Mouse (Mus musculus) testis, postnatal 10 days (tissue): ENCODE measurements around the gene Lgr5.

Source experiments
- DNase-seq: peaks from one replicate; pipeline ENCODE4 v3.0.0; 2021; ENCODE audit warnings: low spot score

Gene Lgr5

DNA sequence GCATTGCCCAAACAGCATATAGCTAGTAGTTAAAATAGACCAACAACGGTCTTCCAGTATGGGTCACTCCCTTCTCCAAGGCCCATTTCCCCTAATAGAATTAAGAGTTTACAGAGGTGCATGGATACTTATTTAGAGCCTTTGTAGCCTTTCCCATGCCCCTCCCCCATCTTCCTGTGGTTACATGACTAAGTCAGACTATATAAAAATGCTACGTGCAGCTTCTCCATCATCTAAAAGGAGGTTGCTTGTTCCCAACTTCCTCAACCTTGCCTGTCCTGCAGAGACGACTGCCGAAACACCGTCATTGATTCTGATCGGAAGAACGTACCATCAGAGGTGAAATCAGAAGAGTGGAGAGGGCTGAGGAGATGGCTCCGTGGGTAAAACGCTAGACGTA, 82.4 kb downstream of the Lgr5 start:
- DNase-seq: no peak

GRCm38 (mm10) chr10:115493778-115494141, 93.8 kb downstream of the Lgr5 start:
- DNase-seq: no peak

GRCm38 (mm10) chr10:115492956-115493777, 94.4 kb downstream of the Lgr5 start:
- no peak for DNase-seq

DNA sequence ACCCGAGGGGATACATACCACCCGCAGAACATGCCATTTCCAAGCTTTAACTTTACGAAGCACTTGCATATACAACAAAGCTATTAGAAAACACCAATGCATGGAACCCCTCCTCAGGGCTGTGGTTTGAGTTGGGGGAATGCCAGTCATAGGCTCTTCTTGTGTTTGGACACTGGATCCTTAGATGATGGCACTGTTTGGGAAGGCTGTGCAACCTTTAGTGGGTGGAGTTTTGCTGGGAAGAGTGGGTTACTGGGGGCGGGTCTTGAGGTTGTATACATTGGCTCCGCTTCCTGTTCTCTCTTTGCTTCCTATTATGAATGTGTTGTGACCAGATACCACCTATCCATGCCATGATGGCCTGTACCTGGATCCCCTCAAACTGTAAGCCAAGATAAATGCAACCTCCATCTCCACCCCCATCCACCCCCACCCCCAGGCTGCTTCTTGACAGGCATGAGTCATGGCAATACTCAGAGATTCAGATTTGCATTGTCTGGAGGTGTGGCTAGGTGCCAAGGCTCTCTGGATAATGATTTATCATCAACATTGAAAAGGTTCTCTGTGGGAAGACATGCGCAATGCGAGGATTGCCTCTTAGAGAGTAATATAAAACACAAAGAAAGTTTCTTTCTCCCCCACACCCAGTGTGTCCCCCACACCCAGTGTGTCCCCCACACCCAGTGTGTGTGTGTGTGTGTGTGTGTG, 95.6 kb downstream of the Lgr5 start:
- DNase-seq: no peak

DNA sequence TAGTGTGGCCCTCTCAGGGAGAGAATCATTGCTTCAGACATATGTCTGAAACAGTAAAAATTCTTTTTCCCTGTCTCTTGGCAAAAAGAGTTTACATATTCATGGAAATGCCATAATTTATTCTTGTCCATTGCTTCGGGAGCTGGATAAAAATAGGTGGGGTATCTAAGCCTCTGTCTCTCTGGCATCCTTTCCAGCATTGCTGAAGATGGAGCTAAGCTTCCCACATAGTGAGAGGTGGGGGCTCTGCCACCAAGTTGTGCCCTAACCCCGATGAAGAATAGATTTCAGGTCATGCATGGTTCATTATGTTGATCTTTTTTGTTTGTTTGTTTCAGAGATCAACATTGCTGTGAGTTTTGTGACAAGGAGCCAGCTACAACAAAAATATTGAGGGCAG, 102.0 kb downstream of the Lgr5 start:
- DNase-seq: no peak

- DNase-seq: no peak
These were observed 102.9 kb downstream of the Lgr5 start for GRCm38 (mm10) chr10:115484660-115485059.

GRCm38 (mm10) chr10:115478441-115479141, 109.0 kb downstream of the Lgr5 start:
- DNase-seq: no peak

DNA sequence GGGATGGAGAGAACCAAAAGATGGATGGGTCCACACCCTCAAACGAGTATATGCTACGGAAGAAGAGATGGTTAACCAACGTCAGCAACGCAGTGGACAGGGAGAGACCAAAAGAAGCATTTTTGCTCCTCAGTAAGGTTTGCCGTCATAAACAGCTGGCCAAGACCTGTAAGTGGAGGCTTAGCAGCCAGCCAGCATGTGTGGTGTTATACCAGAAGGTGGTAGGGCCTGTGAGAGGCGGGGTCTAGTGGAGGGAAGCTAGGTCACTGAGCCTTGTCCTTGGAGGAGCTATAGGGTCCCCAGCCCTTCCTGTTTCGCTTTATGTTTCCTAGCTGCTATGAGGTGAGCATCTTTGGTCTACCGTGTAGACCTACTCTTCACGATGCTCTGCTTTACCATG, 111.1 kb downstream of the Lgr5 start:
- DNase-seq: no peak

DNA sequence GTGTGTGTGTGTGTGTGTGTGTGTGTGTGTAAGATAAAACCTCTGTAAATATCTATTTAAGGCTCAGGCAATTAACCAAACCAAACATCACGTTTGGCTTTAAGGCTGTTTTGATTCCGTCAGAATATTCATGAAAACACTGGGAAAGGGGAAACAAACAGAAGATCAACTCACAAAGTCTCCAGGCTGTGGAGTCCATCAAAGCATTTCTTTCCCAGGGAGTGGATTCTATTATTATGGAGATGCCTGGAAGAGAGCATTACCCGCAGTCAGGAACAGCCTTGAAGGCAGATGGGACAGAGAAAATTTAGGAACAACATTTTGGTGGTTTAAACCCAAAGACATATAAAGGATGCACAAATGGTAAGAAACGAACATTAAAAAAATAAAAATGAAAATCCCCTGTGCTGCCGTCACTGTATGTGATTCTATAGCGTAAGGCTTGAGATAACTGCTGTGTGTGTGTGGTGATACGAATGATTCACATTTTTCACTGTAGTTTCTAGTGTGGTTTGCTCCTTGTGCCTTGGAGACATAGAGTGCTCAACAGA, 112.5 kb downstream of the Lgr5 start:
- DNase-seq: no peak

DNA sequence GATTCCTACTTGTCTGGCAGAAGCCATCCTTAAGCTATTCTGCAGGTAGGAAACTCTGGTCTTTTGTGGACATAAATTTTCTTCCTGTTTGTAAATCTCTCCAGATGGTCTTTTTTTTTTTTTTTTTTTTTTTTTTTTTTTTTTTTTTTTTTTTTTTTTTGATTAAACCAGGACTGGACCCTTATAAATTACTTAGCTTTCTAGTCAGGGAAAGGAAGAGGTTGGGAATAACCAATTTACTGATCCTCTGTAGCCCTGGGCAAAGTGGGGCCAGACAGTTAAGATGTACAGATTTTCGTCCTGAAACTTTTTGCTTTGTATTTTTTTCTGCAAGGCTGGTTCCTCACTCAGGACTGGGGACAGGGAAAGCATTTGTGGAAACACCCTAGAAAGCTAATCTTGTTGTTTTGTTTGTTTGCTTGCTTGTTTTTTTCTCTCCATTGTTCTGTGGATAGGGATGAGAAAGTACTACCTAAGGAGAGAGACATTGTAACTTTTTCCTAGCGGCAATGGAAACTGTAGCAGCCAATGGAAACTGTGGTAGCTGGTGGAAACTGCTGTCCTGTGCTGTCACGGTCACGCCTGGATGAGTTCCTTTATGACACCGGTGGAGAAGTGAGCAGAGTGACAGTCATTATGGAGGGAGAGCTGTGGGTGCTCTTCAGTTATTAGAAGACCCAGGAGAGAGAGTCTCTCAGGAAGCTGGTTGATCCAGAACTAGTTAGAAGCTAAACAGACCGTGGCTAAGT, 114.2 kb downstream of the Lgr5 start:
- DNase-seq: no peak

- DNase-seq: no peak
These were observed 116.8 kb downstream of the Lgr5 start for GRCm38 (mm10) chr10:115470621-115471334.

DNA sequence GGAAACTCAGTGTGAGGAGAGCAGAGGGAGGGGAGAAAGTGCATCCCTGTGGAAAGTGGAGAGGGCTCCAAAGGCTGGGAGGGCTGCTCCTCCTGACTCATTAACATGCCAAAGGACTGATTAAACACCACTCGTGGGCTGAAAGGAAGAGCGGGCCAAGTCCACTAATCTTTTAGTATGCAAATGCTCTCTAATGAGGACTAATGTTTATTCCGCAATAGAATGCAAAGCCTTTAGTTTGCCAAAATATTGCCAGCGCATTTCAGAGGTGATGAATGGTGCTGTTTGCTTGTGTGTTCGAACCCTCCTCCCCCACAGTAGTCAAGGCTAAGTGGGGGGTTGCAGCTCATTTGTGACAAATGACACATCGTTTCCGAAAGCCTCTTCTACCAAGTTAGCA, 118.5 kb downstream of the Lgr5 start:
- no peak for DNase-seq

GRCm38 (mm10) chr10:115468632-115469031, 118.9 kb downstream of the Lgr5 start:
- no peak for DNase-seq

DNA sequence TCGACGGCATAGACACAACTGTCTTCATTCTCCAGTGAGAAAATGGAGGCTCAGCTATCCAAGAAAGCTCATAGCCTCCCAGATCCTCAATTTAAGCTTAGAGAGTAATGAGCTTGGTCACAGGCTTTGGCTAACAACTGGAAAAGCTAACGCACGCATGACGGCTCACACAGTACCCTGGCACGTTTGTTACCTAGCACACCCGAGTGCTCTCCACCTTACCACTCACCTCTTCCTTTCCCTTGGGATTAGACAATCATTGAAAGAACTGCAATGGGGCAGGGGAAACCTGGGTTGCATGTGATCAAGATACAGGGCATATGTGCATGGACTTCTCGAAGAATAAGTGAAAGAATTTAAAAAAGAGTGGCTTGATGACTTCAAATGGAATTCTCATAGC, 119.6 kb downstream of the Lgr5 start:
- no peak for DNase-seq

- no peak for DNase-seq
These were observed 121.8 kb downstream of the Lgr5 start for GRCm38 (mm10) chr10:115465778-115466177.

DNA sequence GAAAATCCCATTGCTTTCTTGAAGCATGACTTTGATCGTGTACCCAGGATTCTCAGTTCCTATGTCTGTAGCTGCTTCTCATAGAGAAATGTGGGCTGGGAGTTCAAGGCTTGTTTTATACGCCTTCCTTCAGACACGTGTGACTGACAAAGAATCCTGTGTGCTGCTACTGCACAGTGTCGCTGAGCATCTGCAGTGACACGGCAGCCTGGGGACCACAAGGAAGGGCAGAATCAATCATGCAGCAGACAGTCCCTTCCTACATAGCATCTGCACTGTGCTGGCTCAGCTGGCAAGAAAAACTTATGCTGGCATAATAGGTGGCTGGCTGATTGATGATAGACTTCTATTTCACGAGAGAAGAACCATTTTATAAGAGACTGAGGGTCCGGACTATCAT, 122.5 kb downstream of the Lgr5 start:
- no peak for DNase-seq

DNA sequence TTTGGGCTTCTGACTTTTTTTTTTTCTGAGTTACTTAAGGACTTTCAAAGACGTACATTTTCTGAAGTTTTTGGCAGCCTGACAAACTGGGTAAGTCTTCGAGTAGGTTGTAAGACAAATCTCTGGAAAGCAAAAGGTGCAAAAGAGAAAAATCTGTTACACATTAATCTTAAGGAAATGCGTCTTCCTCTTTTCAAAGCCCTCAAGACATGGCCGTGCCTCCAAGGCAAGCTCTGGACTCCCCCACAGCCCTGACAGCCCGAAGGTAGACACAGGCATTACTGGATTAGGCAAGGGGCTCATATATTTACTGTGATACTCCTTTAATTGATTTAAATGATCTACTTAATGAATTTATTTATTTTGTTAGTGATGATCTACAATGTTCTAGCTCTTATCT, 124.9 kb downstream of the Lgr5 start:
- no peak for DNase-seq

GRCm38 (mm10) chr10:115457368-115458021, 130.1 kb downstream of the Lgr5 start:
- DNase-seq: no peak

- DNase-seq: no peak
These were observed 139.0 kb downstream of the Lgr5 start for GRCm38 (mm10) chr10:115448614-115449013.

DNA sequence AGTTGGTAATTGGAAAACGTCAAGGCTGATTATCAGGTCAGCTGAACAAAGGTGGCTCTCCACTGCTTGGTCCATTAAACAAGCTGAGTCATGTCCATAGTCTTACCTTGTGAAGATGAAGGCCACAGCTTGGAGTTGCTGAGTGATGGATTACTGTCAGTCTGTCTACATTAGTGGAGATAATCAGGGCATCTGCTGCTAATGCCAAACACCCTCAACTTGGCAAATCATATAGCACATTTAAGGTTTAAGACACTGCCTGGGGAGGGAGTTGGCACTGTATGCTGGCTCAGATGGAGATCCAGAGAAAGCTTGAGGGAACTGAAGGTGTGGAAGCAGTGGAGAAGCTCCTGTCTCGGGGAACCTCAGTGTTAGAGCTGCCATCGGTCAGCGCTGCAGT, 150.3 kb downstream of the Lgr5 start:
- no peak for DNase-seq

- no peak for DNase-seq
These were observed 162.2 kb downstream of the Lgr5 start for GRCm38 (mm10) chr10:115425351-115425750.
